Mouse (Mus musculus) lung, embryonic 15.5 days (tissue): Measurements from ENCODE around the gene Coro7. TPM values are rescaled to one million over a fixed set of nuclear protein-coding genes. Genes with fewer than 3 reads are reported as not detected.

Source experiments
- ATAC-seq: fragments of 200-750 bp; cut with Nextera tagmentation; 2 replicates; pipeline ENCODE4 v1.8.0; 2017; ENCODE audit warnings: moderate number of reproducible peaks, borderline replicate concordance; ENCODE audit not compliant: low FRiP score, low TSS enrichment; ENCODE audit errors: extremely low read depth
- H3K27ac ChIP-seq: fragments of 300-500 bp; sonication (generic); 2 replicates; pipeline ENCODE4 v1.5.1; 2015; ENCODE audit warnings: moderate library complexity, mild to moderate bottlenecking, inconsistent platforms
- H3K27me3 ChIP-seq: fragments of 300-500 bp; sonication (generic); 2 replicates; pipeline ENCODE4 v1.6.1; 2015; ENCODE audit warnings: inconsistent platforms
- H3K36me3 ChIP-seq: fragments of 300-500 bp; sonication (generic); 2 replicates; pipeline ENCODE4 v1.6.1; 2015; ENCODE audit warnings: inconsistent platforms
- H3K4me1 ChIP-seq: fragments of 300-500 bp; sonication (generic); 2 replicates; pipeline ENCODE4 v1.6.1; 2015; ENCODE audit warnings: inconsistent platforms
- H3K4me2 ChIP-seq: fragments of 300-500 bp; sonication (generic); 2 replicates; pipeline ENCODE4 v1.6.1; 2015; ENCODE audit warnings: inconsistent platforms, mild to moderate bottlenecking, moderate library complexity
- H3K4me3 ChIP-seq: fragments of 300-500 bp; sonication (generic); 2 replicates; pipeline ENCODE4 v1.5.1; 2015; ENCODE audit warnings: mild to moderate bottlenecking, inconsistent platforms
- H3K9ac ChIP-seq: fragments of 300-500 bp; sonication (generic); 2 replicates; pipeline ENCODE4 v1.6.1; 2015; ENCODE audit warnings: inconsistent platforms
- H3K9me3 ChIP-seq: fragments of 300-500 bp; sonication (generic); 2 replicates; pipeline ENCODE4 v1.6.1; 2016; ENCODE audit warnings: inconsistent platforms
- WGBS: fragments of 180-500 bp; shearing (Covaris S2); methylation state at CpG from one replicate; pipeline ENCODE4 v1.1.7; 2015; 5-methylcytosine and 5-hydroxymethylcytosine counted together
- polyA plus RNA-seq: library from polyadenylated mRNA; unstranded; fragments of >200 nt; fragmentation: Nextera tagmentation; extraction: Ambion mirVana; gene quantifications from 2 replicates; pipeline ENCODE4 v1.2.1, GENCODE M21; 2015

Gene Coro7
- polyA plus RNA-seq, 1 experiment from 2014 or later: 15.2 TPM

DNA sequence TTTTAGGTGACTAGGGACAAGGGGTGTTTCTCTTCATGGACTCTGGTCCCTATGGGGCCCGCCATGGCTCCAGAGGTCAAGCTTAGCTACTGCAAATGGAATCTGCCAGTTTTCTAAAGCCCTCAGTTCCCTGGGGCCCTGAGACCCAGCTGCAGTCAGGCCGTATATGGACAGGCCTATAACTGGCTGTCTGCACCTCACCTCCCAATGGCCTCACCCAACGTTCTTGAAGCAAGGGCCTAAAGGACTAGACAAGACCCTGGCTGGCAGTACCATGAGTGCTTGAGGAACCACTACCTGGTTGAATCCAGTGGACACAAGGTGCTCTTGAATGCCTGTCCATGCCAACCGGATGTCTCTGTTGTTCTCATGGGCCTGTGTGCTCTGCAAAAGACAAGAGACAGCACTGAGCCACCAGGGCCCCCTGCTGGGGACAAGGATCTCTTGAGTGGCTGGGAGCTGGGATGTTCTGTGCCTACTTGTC is 24.3 kb downstream of the Coro7 start:
- H3K4me1 ChIP-seq: peaks cover 42% of the 10 kb centered on the region
- no peak for ATAC-seq
- H3K27ac ChIP-seq: peak overlapping the region; percentile 51
- peaks cover 24% of the 10 kb centered on the region; the same call in 1 of the 2 replicates for H3K36me3 ChIP-seq
- WGBS: 55% methylated on average over 4 of the region's 4 CpGs
- no peak overlapping the region for H3K4me3 ChIP-seq
- no peak overlapping the region for H3K4me2 ChIP-seq
- no peaks in the 10 kb centered on the region for H3K9me3 ChIP-seq
- H3K27me3 ChIP-seq: no peaks in the 10 kb centered on the region
- no peak overlapping the region for H3K9ac ChIP-seq

DNA sequence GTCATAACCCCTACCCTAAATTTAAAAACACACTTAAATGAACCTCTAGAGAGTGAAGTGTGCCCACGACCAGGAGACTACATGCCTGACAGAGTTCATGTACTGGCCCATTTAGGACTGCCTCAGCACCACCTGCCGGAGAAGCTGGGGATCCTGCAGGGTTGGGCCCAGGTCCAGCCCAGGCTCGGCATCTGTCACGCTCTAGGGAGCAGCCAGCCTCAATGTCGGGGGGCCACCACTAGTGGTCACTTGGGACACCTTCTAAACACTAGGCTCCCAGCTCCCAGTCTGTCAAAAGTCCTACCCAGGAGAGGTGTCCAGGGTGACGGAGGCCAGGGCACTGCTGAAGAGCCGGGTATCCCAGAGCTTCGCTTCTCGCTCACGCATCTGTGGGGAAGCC is 24.9 kb downstream of the Coro7 start:
- no peak overlapping the region for H3K27ac ChIP-seq
- no peak overlapping the region for H3K4me2 ChIP-seq
- H3K36me3 ChIP-seq: peaks cover 30% of the 10 kb centered on the region
- no peak for ATAC-seq
- H3K9ac ChIP-seq: no peak overlapping the region
- no peaks in the 10 kb centered on the region for H3K9me3 ChIP-seq
- H3K4me3 ChIP-seq: no peak overlapping the region
- peaks cover 42% of the 10 kb centered on the region for H3K4me1 ChIP-seq
- H3K27me3 ChIP-seq: no peaks in the 10 kb centered on the region
- WGBS: 76% methylated on average over 10 of the region's 10 CpGs

- 68% methylated on average over 4 of the region's 4 CpGs for WGBS
- H3K9ac ChIP-seq: no peak overlapping the region
- H3K4me3 ChIP-seq: no peak overlapping the region
- 0 out of 2 replicates have a peak overlapping the region, but pooled peaks have one; percentile 43 for H3K27ac ChIP-seq
- no peak for ATAC-seq
- no peak overlapping the region for H3K4me2 ChIP-seq
- no peaks in the 10 kb centered on the region for H3K9me3 ChIP-seq
- no peaks in the 10 kb centered on the region for H3K27me3 ChIP-seq
- H3K4me1 ChIP-seq: peaks cover 36% of the 10 kb centered on the region
- H3K36me3 ChIP-seq: peaks cover 48% of the 10 kb centered on the region
Measured at GRCm38 (mm10) chr16:4652707-4653416, 26.7 kb downstream of the Coro7 start.

DNA sequence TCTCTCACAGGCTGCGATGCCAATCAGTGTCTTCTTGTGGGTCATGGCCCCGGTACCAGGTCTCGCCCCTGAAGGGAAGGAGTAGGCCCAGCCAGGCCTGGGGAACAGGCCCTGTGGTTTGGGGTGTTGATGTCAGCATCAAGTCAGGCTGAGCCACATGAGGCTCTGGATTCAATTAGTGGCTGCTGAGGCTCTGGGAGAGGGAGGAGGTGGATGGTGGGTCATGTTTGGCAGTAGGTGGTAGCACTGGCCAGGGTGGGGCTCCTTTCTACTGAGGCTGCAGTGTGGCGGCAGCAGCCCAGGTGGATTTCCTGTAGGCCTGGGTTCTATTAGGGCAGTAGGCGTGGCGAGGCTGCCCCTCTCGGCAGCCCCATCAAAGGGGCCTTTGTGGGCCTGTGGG is 28.0 kb downstream of the Coro7 start:
- Histone ChIP-seq H3K9me3 (no peaks in the 10 kb centered on the region), H3K4me2 (no peak overlapping the region), H3K27me3 (no peaks in the 10 kb centered on the region), H3K36me3 (peaks cover 51% of the 10 kb centered on the region), H3K4me1 (peaks cover 48% of the 10 kb centered on the region), H3K27ac (peak overlapping the region; percentile 43; the same call in 1 of the 2 replicates), H3K4me3 (no peak overlapping the region), H3K9ac (no peak overlapping the region)
- 61% methylated on average over 7 of the region's 7 CpGs for WGBS
- peak; percentile 6; the same call in 1 of the 2 replicates for ATAC-seq

DNA sequence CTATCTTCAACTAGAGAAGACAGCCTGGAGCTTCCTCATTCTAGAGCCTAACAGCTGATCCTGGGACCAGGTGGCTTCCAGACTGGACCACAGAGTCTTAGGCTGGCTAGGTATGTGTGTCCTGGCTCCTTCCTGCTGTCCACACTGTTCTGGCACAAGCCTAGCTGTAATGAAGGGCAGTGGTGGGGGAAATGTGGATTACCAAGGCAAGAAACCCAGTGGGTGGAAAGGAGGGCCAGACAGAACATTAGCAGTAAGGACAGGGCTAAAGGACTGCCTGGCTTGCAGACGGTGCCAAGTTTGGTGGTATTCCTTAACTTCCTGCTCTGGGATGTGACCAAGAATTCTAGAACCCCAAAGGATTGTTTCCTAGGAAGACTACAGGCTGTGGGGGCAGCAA is 28.5 kb downstream of the Coro7 start:
- H3K9me3 ChIP-seq: no peaks in the 10 kb centered on the region
- H3K4me2 ChIP-seq: no peak overlapping the region
- WGBS: 71% methylated on average over 1 of the region's 1 CpGs
- peaks cover 51% of the 10 kb centered on the region for H3K36me3 ChIP-seq
- no peak for ATAC-seq
- H3K27me3 ChIP-seq: no peaks in the 10 kb centered on the region
- 0 out of 2 replicates have a peak overlapping the region, but pooled peaks have one; percentile 43 for H3K27ac ChIP-seq
- H3K4me3 ChIP-seq: no peak overlapping the region
- peaks cover 48% of the 10 kb centered on the region for H3K4me1 ChIP-seq
- no peak overlapping the region for H3K9ac ChIP-seq

DNA sequence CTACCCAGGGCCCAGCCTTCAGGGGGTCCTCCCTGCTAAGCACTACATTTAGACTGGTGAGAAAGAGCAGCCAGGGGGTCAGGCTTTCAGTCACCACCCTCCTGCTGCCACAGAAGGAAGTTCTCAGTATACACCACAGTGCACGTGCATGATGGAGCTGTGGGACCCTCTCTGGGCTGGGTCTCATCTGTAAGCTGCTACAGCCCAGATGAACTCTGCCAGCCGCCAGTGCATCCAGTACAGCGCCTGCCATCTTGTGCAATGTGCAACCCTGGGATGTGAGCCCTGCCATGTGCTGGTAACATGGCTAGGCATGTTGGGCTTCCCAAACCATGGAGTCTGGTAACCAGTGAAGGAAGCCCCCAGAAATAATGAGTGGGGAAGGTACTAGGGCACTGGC is 29.4 kb downstream of the Coro7 start:
- H3K4me2 ChIP-seq: no peak overlapping the region
- 88% methylated on average over 3 of the region's 3 CpGs for WGBS
- no peak overlapping the region for H3K4me3 ChIP-seq
- peaks cover 51% of the 10 kb centered on the region for H3K4me1 ChIP-seq
- H3K27me3 ChIP-seq: no peaks in the 10 kb centered on the region
- H3K9ac ChIP-seq: no peak overlapping the region
- ATAC-seq: no peak
- H3K9me3 ChIP-seq: no peaks in the 10 kb centered on the region
- peaks cover 51% of the 10 kb centered on the region for H3K36me3 ChIP-seq
- no peak overlapping the region for H3K27ac ChIP-seq

GRCm38 (mm10) chr16:4649692-4650091 is 29.9 kb downstream of the Coro7 start:
- Histone ChIP-seq H3K36me3 (peaks cover 51% of the 10 kb centered on the region), H3K4me1 (peaks cover 53% of the 10 kb centered on the region), H3K4me2 (no peak overlapping the region), H3K9ac (no peak overlapping the region), H3K4me3 (no peak overlapping the region), H3K27ac (no peak overlapping the region), H3K9me3 (no peaks in the 10 kb centered on the region), H3K27me3 (no peaks in the 10 kb centered on the region)
- 88% methylated on average over 11 of the region's 11 CpGs for WGBS
- ATAC-seq: no peak

DNA sequence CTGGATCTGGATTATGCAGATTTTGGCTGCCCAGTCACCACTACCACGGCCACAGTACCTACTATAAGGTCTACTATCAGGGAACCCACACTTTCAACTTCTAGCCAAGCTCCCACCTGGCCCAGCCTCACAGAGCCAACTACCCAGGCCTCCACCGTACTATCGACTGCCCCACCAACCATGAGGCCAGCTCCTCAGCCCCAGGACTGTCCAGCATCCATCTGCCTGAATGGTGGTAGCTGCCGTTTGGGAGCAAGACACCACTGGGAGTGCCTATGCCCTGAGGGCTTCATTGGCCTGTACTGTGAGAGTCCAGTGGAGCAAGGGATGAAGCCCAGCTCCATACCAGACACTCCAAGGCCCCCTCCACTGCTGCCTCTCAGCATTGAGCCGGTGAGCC is 30.4 kb downstream of the Coro7 start:
- Histone ChIP-seq H3K27me3 (no peaks in the 10 kb centered on the region), H3K27ac (no peak overlapping the region), H3K9ac (no peak overlapping the region), H3K9me3 (no peaks in the 10 kb centered on the region), H3K4me1 (peaks cover 58% of the 10 kb centered on the region), H3K4me2 (no peak overlapping the region), H3K36me3 (peaks cover 51% of the 10 kb centered on the region), H3K4me3 (no peak overlapping the region)
- WGBS: 86% methylated on average over 5 of the region's 5 CpGs
- ATAC-seq: no peak

DNA sequence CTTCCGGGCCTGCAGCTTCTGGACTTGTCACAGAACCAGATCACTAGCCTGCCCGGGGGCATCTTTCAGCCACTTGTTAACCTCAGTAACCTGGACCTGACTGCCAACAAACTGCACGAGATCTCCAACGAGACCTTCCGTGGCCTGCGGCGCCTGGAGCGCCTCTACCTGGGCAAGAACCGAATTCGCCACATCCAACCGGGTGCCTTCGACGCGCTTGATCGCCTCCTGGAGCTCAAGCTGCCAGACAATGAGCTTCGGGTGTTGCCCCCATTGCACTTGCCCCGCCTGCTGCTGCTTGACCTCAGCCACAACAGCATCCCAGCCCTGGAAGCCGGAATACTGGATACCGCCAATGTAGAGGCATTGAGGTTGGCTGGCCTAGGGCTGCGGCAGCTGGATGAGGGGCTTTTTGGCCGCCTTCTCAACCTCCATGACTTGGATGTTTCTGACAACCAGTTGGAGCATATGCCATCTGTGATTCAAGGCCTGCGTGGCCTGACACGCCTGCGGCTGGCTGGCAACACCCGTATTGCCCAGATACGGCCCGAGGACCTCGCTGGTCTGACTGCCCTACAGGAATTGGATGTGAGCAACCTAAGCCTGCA is 31.1 kb downstream of the Coro7 start:
- H3K4me1 ChIP-seq: peaks cover 65% of the 10 kb centered on the region
- 92% methylated on average over 28 of the region's 28 CpGs for WGBS
- H3K4me3 ChIP-seq: no peak overlapping the region
- H3K27ac ChIP-seq: no peak overlapping the region
- no peaks in the 10 kb centered on the region for H3K9me3 ChIP-seq
- H3K4me2 ChIP-seq: no peak overlapping the region
- H3K36me3 ChIP-seq: peaks cover 51% of the 10 kb centered on the region
- no peak for ATAC-seq
- H3K9ac ChIP-seq: no peak overlapping the region
- no peaks in the 10 kb centered on the region for H3K27me3 ChIP-seq

- Histone ChIP-seq H3K4me3 (no peak overlapping the region), H3K9me3 (no peaks in the 10 kb centered on the region), H3K4me1 (peaks cover 73% of the 10 kb centered on the region), H3K27ac (peak overlapping the region; percentile 81), H3K9ac (no peak overlapping the region), H3K27me3 (no peaks in the 10 kb centered on the region), H3K36me3 (peaks cover 50% of the 10 kb centered on the region), H3K4me2 (0 out of 2 replicates have a peak overlapping the region, but pooled peaks have one; percentile 30)
- ATAC-seq: no peak
- 40% methylated on average over 13 of the region's 13 CpGs for WGBS
Measured at GRCm38 (mm10) chr16:4647651-4648141, 31.9 kb downstream of the Coro7 start.

DNA sequence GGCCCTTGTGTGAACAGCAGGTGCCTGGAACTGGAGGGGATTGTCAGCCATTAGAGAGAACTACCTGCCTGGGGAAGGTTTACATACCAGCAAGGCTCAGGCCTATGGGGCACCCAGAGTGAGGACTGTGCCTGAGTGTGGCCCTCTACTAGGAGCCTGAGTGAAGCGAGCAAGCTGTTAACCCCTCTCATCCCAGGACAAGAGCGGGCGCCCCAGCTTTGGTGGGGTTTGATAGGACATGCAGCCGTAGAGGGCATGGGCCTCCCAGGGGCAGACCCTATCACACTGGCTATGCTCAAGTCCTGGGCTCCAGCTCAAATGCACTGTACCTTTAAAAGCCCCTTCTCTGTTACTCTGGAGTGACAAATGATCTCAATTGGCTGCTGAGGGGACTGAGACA is 32.7 kb downstream of the Coro7 start:
- H3K9me3 ChIP-seq: no peaks in the 10 kb centered on the region
- no peaks in the 10 kb centered on the region for H3K27me3 ChIP-seq
- H3K27ac ChIP-seq: peak overlapping the region; percentile 81
- no peak for ATAC-seq
- WGBS: 43% methylated on average over 4 of the region's 4 CpGs
- H3K4me2 ChIP-seq: peak overlapping the region; percentile 30
- no peak overlapping the region for H3K4me3 ChIP-seq
- H3K9ac ChIP-seq: no peak overlapping the region
- peaks cover 74% of the 10 kb centered on the region for H3K4me1 ChIP-seq
- peaks cover 42% of the 10 kb centered on the region for H3K36me3 ChIP-seq

- H3K4me3 ChIP-seq: no peak overlapping the region
- H3K27ac ChIP-seq: no peak overlapping the region
- H3K4me2 ChIP-seq: no peak overlapping the region
- 72% methylated on average over 4 of the region's 4 CpGs for WGBS
- ATAC-seq: no peak
- H3K9ac ChIP-seq: no peak overlapping the region
- no peaks in the 10 kb centered on the region for H3K27me3 ChIP-seq
- H3K36me3 ChIP-seq: peaks cover 32% of the 10 kb centered on the region
- peaks cover 74% of the 10 kb centered on the region for H3K4me1 ChIP-seq
- no peaks in the 10 kb centered on the region for H3K9me3 ChIP-seq
Measured at GRCm38 (mm10) chr16:4645867-4646266, 33.7 kb downstream of the Coro7 start.
